Mouse (Mus musculus): Measurements from ENCODE around the gene Nrap.
A peak's percentile ranks its signal among the peaks of the same experiment; 100 is the strongest.
"Not testable (repeated sequence)": the region's sequence is repeated elsewhere in the genome, so short reads cannot be mapped to it uniquely, and the experiment has no call there.

Nrap gene

DNA sequence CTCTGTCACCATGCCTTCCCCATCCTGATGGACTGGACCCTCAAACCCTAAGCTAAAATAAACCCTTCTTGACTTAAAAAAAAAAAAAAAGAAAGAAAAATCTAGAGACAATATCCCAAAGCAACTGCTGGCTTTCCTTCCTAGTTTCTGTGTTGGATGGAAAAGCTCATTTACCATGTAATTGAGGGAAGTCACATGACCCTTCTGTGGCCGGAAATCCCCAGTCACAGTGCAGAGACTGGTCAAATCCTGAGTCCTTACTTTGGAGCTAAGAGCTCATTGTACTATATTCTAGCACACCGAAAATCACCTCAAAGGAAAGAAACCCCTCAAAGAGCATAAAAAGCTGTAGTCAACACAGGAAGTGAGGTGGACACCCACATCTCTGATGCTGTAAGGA lies 30.9 kb downstream of the Nrap start:
- no peak for DNase-seq

DNA sequence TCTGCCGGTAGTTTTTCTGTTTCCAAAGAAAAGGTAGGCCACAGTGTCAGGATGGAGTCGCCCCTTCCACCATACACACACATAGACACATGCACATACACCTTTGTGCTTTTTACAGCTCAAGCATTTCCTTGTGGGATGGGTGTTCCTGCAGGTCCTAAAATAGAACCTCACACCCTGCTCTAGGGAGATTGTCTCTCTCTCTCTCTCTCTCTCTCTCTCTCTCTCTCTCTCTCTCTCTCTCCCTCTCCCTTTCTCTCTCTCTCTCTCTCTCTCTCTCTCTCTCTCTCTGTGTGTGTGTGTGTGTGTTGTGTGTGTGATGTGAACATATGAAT lies 32.5 kb downstream of the Nrap start:
- not testable (repeated sequence) for DNase-seq

DNA sequence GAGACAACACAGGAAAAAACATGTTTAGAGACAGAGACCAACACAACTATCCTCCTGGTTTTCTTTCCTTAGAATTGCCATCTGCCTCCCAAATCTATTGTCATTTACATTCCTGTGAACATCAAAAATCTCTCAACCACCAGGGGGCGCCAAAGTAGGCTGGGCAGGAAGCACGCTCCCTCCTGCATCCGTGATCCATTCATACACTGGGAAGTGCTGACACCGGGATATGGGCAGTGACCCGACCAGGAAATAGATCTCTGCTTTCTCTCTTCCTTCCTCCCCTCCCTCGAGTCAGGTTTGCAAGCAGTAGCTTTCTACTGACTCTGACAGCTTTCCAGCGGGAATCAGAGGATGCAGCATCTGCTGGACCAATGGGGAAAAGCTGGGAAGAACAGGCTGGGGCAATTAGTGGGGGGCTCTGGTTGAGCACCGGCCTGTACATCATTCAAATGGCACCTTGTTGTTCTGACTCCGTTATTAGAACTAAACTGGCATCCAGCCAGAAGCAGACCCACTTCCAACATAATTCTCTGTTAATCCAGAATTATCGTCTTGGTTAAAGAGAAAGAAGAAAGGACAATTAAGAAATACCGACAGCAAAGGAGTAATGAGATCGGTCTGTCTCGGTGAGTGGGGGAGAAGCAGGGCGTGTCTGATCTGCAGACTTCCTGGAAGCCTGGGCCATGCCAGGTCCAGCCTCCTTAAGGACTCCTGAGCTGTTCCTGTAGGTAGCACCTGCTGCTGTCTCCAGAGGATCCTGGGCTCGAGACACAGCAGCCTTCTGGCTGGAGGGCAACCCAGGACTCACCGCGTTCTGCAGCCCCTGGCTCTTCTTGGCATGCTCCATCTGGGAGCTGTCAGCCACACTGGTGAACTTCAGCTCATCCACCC lies 33.1 kb downstream of the Nrap start:
- peak in 1 of 2 experiments; percentile 63 for DNase-seq

DNA sequence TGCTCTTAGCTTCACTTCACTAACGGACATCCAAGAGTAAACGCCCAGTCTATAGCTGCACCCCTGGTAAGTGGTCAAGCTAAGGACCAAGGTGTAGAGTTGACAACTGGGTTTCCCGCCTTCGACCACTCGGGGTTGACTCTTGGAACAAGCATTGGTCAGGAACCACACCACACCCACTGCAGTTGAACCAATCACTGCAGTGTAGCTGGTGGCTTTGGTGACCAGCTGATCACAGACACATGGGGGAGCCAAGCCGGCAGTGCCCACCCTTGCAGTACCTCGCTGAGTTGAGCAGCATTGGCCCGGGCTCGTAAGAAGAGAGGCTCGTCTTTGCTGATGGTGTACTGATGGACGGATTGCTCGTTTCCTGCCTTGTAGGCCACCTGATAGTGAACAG lies 34.6 kb downstream of the Nrap start:
- DNase-seq, result no peak

DNA sequence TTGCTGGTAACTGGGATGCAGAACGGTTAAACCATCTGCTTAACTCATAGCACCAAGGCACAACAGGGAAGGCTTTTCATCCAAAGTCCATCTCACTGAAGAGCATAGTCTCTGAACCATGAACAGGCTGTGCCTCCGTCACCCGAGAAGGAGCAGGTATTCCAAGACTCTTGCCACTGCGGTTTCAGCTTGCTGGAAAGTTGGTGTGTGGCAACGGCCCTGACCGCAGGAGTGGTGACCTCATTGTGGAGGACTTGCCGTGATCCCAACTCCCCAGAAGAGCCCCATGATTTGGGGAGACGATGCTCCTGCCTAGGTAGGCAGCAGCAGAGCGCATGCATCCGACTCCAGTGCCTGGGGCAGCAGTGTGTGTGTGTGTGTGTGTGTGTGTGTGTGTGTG lies 36.1 kb downstream of the Nrap start:
- DNase-seq, result no peak

DNA sequence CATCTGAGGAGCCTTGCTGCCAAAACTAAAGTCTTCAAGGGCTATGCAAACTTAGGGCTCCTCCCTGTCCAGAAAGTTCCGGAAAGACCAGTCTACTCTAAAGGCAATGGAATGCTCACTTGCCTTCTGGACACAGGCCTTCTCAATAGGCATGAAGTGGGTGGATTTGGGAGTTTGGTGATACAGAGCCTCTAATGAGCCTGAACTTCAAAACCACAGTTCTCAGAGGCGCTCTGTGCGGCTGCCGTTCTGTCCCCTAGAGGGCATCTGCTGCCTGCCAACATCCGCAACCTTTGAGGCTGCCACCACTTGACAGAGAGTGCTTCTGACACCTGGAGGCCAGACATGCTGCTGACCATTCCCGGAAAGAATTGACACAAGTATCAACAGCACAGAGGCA lies 40.5 kb downstream of the Nrap start:
- no peak for DNase-seq

DNA sequence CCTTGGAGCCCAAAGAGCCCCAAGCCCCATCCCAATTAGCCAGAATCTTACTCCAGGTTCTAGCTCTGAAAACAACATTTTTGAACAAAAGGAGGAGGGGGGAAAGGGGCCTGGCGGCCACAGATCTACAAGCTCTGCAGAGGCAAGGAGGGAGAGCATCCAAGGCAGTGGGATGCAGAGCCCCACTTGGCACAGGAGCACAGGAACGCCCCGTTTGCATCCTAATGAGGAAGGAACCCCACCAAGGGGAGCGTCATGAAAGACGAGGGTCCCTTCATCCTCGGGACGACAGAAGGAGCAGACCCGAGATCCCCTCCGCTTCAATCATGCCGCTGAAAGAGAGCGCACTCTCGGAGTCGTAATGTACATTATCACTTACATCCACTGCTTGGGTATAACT lies 43.1 kb downstream of the Nrap start:
- DNase-seq, result no peak

DNA sequence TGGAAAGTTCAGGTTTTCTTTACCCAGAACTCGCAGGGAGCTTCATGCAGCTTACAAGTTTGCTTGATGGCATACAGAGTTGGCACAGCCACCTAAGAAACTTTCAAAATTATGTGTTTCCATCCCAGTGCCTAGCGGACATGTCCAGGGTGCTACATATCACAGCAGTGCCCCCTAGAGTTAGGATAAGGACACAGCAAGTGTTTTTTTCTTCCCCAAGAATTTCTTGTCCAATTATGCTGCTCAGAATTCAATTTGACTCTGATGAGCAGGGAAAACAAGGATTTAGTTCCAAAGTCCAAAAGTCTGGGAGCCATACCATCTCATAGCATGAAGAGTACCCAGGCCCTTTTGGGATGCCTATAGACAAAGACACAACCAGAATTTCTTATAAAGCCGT lies 43.8 kb downstream of the Nrap start:
- no peak for DNase-seq

DNA sequence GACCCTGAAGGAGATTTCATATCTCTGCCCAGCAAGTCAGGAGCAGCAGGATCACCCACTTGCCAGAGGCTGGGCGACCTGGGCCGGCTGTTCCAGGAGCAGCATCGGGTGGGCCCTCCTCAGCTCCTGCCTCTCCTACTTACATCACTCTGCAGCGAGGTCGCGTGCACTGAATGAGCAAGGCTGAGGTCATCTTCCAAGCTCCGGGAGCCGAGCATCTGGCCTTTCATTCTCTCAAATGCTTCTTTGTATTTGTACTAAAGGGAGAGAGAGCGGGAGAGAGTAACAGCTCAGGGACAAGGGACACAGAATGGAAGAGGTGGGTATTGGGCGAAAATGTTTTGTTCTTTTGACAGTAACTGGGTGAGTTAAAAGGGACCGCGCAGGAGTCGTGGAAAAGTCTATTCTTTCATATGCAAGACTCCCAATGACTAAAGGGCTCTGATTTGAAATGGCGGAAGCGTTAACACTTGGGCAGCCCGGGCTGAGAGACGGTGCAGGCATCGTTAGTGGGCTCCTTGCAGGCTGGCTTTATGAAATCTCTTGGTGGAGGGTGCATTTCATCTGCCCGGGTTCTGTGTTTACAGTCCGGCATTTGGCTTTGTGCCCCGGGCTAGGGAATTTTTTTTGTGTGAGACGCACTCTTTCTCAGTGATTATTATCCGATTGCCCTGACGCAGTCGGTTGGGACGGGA lies 45.8 kb downstream of the Nrap start:
- DNase-seq, result no peak

DNA sequence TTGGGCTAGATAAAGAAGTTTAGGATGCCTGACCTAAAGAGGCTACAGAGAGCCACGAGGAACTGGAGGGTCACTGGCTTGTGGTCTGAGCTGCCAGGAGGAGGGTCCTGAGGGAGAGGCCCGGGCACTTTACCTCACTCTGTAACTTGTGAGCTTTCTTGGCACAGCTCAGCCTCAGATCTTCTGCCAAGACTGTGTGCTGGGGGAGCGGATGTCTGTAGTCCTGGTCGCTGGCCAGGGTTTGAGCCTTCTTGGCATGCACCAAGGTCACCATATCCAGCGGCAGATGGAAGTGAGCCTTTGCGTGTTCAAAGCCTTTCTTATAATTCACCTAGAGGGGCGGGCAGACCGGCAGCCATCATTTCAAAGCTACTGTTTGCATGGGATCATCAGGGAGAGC lies 47.8 kb downstream of the Nrap start:
- DNase-seq, result no peak

DNA sequence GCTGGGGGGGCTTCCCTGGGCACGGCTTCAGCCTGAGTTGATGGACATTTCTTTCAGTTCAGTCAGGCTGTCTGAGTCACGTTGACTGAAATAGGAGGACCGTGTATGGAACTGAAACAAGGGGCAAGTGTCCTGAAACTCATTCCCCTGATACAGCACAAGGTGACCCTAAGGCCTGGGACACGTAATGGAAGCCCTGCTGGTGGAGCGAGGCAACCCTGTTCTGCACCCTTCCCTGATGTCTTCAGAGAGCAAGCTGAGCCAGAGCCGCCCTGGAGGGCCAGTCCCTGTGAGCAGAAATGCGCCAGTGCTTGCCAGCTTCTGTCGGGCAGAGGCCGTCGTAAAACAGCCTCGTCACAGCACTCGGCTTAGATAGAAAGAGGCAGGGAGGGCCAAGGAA lies 53.0 kb downstream of the Nrap start:
- no peak for DNase-seq

DNA sequence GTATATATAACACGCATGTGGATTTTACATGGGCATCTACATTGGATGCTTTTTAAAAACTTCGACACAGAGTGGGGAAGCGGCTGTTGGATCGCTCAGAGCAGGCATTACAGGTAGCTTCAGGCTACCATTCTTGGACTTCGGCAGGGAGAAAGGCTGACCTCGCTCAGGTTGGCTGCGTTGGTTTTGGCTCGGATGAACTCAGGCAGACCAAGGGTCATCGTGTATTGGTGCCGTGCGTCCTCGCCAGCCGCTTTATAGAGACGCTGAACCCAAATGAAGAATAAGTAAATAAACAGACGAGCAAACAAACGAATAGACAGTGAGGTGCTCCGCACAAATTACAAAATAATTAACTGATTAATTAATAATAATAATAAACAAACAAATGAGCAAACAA lies 53.5 kb downstream of the Nrap start:
- DNase-seq, result no peak

DNA sequence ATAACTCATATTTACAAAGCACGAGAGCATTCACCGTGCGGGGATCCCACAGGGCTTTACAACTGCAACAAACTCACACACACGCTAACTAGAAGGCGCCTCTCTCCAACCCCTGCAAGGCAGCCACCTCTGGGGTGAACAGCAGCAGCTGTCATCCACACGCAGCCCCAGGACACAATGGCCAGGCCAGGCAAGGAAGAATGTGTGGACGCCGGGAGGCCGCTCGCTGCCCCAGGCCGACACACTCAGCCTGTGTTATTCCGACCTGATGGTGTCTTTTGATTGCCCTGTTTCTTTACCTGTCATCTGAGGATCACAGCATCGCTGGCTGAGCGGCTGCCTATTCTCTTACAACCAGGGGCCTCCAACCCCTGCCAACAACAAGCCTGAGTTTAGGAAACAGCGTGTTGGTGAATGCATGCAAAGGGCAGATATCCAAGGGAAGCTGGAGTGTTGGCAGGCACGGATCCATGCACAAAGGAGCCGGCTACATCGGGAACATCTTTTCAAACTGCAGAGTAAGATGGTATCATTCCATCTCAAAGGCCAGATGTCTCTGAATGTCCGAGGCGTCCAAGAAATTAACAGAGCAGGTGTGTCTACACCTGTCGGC lies 63.5 kb downstream of the Nrap start:
- DNase-seq, result no peak

DNA sequence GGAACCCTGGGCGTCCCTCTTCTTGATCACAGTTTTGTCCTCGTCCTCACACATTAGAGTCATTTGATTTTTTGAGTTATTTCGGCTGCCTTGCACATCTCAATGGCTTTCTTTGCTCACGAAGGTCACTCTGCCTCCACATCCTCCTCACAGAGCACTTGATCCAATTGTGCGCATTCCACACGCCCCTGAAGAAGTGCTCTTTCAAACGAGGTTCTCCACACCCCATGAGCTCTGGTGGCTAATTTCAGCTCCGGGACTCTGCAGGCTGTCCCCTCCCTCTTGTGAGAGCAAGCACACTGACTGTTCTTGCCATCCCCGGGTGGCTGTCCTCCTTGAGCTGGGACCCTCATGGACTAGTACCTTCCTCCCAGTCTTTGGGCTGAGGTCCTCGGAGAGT lies 64.2 kb downstream of the Nrap start:
- no peak for DNase-seq

DNA sequence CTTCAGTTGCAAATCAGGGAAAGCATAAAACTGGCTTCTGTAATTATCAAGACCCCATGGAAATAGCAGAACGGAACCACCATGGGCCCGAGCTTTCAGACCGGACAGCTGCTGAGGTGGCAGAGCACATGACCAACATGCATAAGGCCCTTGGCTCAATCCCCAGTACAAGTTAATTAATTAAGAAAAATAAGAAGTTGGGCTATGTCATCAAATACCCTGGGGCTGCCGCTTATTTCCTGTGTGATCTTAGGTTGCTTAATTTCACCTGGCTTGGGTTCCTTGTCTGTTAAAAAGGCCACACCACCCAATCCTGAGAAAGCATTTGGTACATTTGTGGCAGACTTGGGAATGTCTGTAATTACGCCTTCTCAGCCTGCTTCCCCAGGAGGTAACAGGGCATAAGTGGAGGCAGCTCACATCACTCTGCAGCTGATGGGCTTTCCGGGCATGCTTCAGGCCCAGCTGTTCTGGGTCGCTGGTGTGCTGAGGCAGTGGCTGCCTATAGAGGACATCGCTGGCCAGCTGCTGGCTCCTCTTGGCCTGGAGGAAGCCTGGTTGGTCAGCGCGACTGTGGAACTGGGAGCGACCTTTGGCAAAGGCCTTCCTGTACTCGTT lies 68.4 kb downstream of the Nrap start:
- no peak for DNase-seq

DNA sequence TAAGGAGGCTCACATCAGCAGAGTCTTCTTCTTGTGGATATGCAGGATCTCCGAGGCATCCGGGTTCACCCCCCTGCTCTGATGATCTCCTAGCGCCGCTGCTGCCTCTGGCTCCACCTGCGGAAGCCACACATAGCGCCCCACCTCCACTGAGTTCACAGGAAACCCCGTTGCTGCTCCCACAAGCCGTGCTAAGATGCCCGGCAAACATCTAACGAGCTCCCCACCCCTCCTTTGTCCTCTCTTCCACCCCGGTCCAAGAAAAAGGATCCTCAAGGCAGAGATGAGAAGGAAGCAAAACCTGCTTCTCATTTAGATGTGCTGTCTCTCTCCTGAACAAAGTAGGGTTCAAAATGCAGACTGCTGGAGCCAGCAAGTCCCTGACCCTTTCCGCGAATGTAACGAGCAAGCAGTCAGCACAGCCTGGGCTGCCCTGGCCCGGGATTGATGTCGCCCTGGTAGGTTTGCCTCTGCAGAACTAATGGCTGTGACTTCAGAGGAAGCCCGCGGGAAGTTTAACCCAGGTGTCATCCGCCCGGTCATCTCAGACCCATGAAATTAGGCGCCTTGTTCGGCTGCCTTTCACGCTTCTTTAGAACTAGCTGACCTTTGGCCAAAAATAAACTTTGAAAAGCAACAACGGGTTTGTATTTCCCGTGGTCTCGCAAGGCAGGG lies 69.5 kb downstream of the Nrap start:
- DNase-seq, result peak in 1 of 2 experiments; percentile 18

DNA sequence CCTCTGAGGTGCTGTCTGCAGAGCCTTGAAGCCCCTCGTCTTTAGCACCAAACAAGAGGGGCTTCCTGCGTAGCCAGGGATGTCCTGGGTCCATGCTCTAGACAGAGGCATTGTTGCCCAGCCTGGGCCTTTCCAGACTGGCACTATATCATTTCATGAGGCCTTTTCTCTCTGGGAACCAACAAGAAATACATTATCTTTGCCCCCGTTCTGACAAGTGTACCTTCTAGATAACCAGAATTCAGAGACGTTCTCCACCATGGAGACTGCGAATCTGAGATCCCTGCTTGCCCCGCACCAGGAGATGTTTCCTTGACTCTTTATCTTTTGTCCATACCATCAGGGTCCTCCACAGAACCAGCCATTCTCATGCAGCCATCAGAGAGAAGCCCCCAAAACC lies 70.2 kb downstream of the Nrap start:
- no peak for DNase-seq

DNA sequence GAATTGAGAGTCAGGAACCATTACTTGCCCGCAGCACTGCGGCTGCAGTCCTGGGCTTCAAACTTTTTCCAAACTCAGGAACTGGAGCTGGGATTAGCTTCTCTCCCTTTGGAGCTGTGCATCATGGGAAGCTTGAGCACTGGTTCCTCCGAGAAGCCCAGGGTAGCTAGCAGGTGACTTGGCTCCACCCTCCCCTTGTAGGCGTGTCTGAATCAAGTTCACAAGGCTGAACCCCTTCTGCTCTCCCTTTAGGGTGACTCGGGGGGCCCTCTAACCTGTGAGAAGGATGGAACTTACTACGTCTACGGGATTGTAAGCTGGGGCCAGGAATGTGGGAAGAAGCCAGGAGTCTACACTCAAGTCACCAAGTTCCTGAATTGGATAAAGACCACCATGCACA lies 70.6 kb downstream of the Nrap start:
- no peak for DNase-seq

DNA sequence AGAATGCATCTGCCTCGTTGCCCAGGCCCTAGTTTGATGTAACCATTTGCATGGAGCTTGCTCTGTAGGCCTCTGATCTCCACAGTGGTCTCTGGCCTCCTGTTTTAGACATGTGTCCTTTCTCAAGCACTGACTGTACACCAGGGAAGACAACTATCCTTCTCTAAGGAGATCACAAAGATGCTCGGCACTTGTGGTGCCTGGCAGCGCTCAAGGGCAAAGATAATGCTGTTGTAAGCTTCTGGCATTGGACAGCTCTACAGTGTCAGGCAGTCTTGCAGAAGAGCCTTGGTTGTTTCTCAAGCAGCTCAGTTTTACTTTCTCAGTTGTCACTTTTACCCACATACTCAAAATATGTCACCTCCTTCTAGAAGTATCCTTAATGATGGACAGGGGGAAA lies 73.3 kb downstream of the Nrap start:
- DNase-seq, result no peak

DNA sequence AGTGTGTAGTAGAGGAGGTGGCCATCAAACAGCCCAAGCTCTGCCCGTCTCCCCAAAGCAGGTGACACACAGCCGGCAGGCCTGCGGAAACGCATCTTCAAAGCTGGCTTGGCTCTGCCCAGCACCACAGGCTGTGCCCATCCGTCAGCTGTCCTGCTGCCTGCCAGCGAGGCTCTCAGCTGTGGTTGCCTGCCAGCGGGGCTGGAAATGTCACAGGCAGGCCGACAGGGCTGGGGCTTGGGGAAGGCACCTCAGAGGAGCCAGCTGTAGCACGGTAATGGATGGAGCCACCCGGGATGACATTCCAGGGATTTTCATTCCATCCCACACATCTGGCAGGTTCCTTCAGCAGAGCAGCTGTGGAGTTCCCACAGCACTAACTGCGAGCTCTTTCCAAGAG lies 89.0 kb downstream of the Nrap start:
- DNase-seq, result no peak

DNA sequence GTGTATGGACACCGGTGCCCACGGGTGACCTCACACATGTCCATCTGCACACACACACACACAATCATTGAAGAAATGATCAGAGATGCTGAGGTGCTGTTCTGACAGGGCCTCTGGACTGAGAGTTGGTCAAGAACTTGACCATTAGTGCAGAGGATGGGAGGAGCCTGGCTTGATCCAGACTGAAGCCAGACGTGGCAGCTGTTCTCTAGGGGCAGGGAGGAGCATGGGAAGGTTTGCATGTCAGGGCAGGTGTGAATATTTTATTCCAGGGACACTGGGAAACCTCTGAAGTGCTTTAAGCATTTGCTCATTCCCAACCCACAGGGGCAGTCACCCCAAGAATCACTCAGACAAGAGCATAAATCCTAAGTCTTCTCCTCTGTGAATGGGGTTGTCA lies 92.6 kb downstream of the Nrap start:
- DNase-seq, result no peak

DNA sequence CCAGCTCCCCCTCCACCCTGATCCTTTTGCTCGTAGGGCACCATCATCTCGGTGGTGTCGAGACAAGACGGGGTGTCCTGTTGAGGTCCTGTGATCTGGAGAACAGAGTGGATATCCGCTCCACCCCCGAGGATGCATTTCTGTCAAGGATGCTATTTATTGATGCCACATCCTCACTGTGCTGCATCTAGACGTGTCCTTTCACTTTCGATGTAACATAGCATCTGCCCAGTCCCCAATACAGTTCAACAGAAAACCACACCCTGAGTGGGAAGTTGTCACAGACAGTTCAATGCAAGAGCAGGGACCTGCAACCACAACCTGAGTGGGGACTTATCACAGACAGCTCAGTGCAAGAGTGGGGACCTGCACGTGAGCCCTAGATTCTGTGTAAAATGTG lies 93.2 kb downstream of the Nrap start:
- DNase-seq, result no peak

Data from spleen, adult 18-20 months (tissue).